Comparison of ENCODE assay signal across 32 mouse cellular contexts in the genomic region with DNA sequence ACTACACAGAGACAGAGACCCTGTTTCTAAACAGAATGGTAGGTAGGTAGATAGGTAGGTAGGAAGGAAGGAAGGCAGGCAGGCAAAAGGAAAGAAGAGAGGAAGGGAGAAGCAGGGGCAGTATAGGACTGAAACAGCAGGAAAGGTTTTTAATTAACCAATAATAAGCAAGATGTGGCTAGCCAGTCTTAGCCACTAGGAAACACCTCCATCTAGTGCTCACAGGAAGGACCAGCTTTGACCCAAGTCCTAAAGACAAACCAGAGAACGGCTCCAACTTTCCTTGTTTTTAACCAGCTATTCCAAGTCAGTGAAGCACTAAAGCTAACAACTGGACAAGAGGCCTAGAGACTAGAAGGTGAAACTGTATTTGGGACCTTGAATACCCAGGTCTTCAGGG. TPM values are rescaled to one million over a fixed set of nuclear protein-coding genes. Genes with fewer than 3 reads are reported as not detected.
DNase-seq lines count a peak whose midpoint lies in the region; ATAC-seq and TF ChIP-seq lines count a peak whose summit lies in the region.
"Had no signal": no experiment of that assay in that cellular context is flagged by ENCODE, and none has a peak within 500 bp of the region (broad histone marks: within the 10 kb centered on the region; RNA-seq: fewer than 3 reads in every experiment).

No protein-coding gene starts in this region.

- WGBS in lung, embryonic 14.5 days = 24% methylated on average over 1 of the region's 1 CpGs

- H3K4me3 ChIP-seq in gastrocnemius, adult 2 months = no peak overlapping the region
- H3K4me3 ChIP-seq in lung, embryonic 14.5 days (ENCODE audit: low read depth, low read length) = no peak overlapping the region
- H3K4me3 ChIP-seq: embryonic facial prominence, embryonic 12.5 days; kidney, embryonic 15.5 days; limb, embryonic 13.5 days; liver, embryonic 13.5 days; lung, embryonic 15.5 days; midbrain, embryonic 10.5 days; neural tube, embryonic 15.5 days had no signal

- intact Hi-C loops in gastrocnemius, adult 2 months (cut with DNase I) = no loop called here

- no peak for DNase-seq in gastrocnemius, adult 2 months
- DNase-seq in gastrocnemius, adult 8-10 months (ENCODE audit: low spot score in 2 of 2) = no peak
- DNase-seq in kidney, adult 9 months = peak; percentile 35
- no peak for DNase-seq in kidney, postnatal 4 days
- peak; percentile 46 for DNase-seq in lung, embryonic 14.5 days
- DNase-seq in lung, postnatal 14 days = no peak
- no peak for DNase-seq in thymus, postnatal 25 days
- DNase-seq: adrenal gland, adult 2 months; cerebellum, adult 11-12 months; cerebellum, postnatal 25 days; heart, postnatal 10 days; layer of hippocampus, postnatal 36 days; liver, embryonic 13.5 days; right cerebral cortex, adult 18-20 months; right cerebral cortex, postnatal 4 days; thymus, postnatal 36 days had no signal

- H3K9ac ChIP-seq in lung, embryonic 14.5 days = no peak overlapping the region
- H3K9ac ChIP-seq: embryonic facial prominence, embryonic 12.5 days; kidney, embryonic 15.5 days; limb, embryonic 13.5 days; liver, embryonic 13.5 days; lung, embryonic 15.5 days; neural tube, embryonic 15.5 days had no signal

- H3K4me2 ChIP-seq in lung, embryonic 14.5 days = no peak overlapping the region
- H3K4me2 ChIP-seq: embryonic facial prominence, embryonic 12.5 days; heart, embryonic 11.5 days; kidney, embryonic 15.5 days; limb, embryonic 13.5 days; liver, embryonic 13.5 days; lung, embryonic 15.5 days; neural tube, embryonic 15.5 days had no signal

- peaks cover 11% of the 10 kb centered on the region; the same call in 1 of the 2 replicates for H3K36me3 ChIP-seq in lung, embryonic 14.5 days (ENCODE audit: insufficient read depth)

- H3K27ac ChIP-seq in gastrocnemius, adult 2 months = no peak overlapping the region
- no peak overlapping the region for H3K27ac ChIP-seq in lung, embryonic 14.5 days (ENCODE audit: low read depth)
- H3K27ac ChIP-seq: embryonic facial prominence, embryonic 12.5 days; kidney, embryonic 15.5 days; limb, embryonic 13.5 days; liver, embryonic 13.5 days; lung, embryonic 15.5 days; midbrain, embryonic 10.5 days; neural tube, embryonic 15.5 days had no signal

- H3K4me1 ChIP-seq in lung, embryonic 14.5 days (ENCODE audit: insufficient read depth) = no peaks in the 10 kb centered on the region; the same call in 1 of the 2 replicates

- H3K9me3 ChIP-seq in lung, embryonic 14.5 days (ENCODE audit: low read depth, low read length) = no peaks in the 10 kb centered on the region
- H3K9me3 ChIP-seq: embryonic facial prominence, embryonic 12.5 days; kidney, embryonic 15.5 days; limb, embryonic 13.5 days; liver, embryonic 13.5 days; lung, embryonic 15.5 days; midbrain, embryonic 10.5 days; neural tube, embryonic 15.5 days had no signal

- peak; percentile 30; the same call in 1 of the 2 replicates for TF ChIP-seq CTCF in gastrocnemius, adult 2 months (IDR thresholded peaks at IDR 0.05)
- TF ChIP-seq CTCF in lung, embryonic 14.5 days (IDR thresholded peaks at IDR 0.05; ENCODE audit: low read depth) = peak; percentile 48

- no peaks in the 10 kb centered on the region for H3K27me3 ChIP-seq in lung, embryonic 14.5 days (ENCODE audit: insufficient read depth, low read length)
- H3K27me3 ChIP-seq: embryonic facial prominence, embryonic 12.5 days; kidney, embryonic 15.5 days; limb, embryonic 13.5 days; liver, embryonic 13.5 days; lung, embryonic 15.5 days; neural tube, embryonic 15.5 days; Patski had no signal

- no peak for ATAC-seq in lung, embryonic 14.5 days (ENCODE audit: insufficient read depth)
- ATAC-seq: Patski had no signal

RNA-seq across cellular contexts. Expression of a gene that starts 4.9 kb away (rescaled TPM):
- total RNA-seq in gastrocnemius, adult 2 months (2021) = 10 to 100 TPM; 28.1 to 30.4 TPM
- 10 to 100 TPM; 28.9 to 32.9 (median 31.3) TPM for total RNA-seq in gastrocnemius, adult 8-10 months (2022)
- polyA plus RNA-seq in lung, embryonic 14.5 days (2014; fragmentation: Nextera tagmentation; extraction: Ambion mirVana) = 50.4 and 53.0 TPM in 2 replicates

RNA-seq across cellular contexts. Expression of a gene that starts 16.2 kb away (rescaled TPM):
- not detected for total RNA-seq in gastrocnemius, adult 2 months (2021)
- total RNA-seq in gastrocnemius, adult 8-10 months (2022) = not detected
- polyA plus RNA-seq in lung, embryonic 14.5 days (2014; fragmentation: Nextera tagmentation; extraction: Ambion mirVana) = 0.38 TPM in 1 of 2 replicates, not detected in the other
- total RNA-seq: adrenal gland, adult 2 months; adrenal gland, postnatal 4 days; ES-E14; gastrocnemius, adult 18-20 months; heart, postnatal 10 days; layer of hippocampus, adult 18-20 months; layer of hippocampus, postnatal 36 days; left cerebral cortex, postnatal 25 days had no signal
- polyA plus RNA-seq: embryonic facial prominence, embryonic 12.5 days; heart, embryonic 11.5 days; hindbrain, embryonic 11.5 days; kidney, embryonic 15.5 days; limb, embryonic 13.5 days; liver, embryonic 13.5 days; midbrain, embryonic 10.5 days; stomach, embryonic 14.5 days had no signal

RNA-seq across cellular contexts. Expression of a gene that starts 24.1 kb away (rescaled TPM):
- not detected for total RNA-seq in gastrocnemius, adult 2 months (2021)
- not detected for total RNA-seq in gastrocnemius, adult 8-10 months (2022)
- polyA plus RNA-seq in lung, embryonic 14.5 days (2014; fragmentation: Nextera tagmentation; extraction: Ambion mirVana) = 0.38 TPM in 1 of 2 replicates, not detected in the other
- total RNA-seq: adrenal gland, adult 2 months; adrenal gland, postnatal 4 days; gastrocnemius, adult 18-20 months; heart, postnatal 10 days; layer of hippocampus, postnatal 36 days; left cerebral cortex, postnatal 25 days had no signal
- polyA plus RNA-seq: adrenal gland, adult 2 months; forebrain, embryonic 11.5 days; heart, embryonic 11.5 days; kidney, embryonic 15.5 days; neural tube, embryonic 15.5 days had no signal

RNA-seq across cellular contexts. Expression of a gene that starts 34.1 kb away (rescaled TPM):
- total RNA-seq in gastrocnemius, adult 2 months (2021) = not detected
- under 1 TPM in 1 of 4 experiments, not detected in 3; 0.05 TPM for total RNA-seq in gastrocnemius, adult 8-10 months (2022)
- polyA plus RNA-seq in lung, embryonic 14.5 days (2014; fragmentation: Nextera tagmentation; extraction: Ambion mirVana) = 0.32 and 0.72 TPM in 2 replicates

RNA-seq across cellular contexts. Expression of a gene that starts 44.3 kb away (rescaled TPM):
- total RNA-seq in gastrocnemius, adult 2 months (2021) = 10 to 100 TPM; 10.3 to 17.8 TPM
- 10 to 100 TPM; 15.6 to 26.7 (median 24.0) TPM for total RNA-seq in gastrocnemius, adult 8-10 months (2022)
- polyA plus RNA-seq in lung, embryonic 14.5 days (2014; fragmentation: Nextera tagmentation; extraction: Ambion mirVana) = 32.4 and 33.7 TPM in 2 replicates

Comparison
In these comparisons a context has a peak if more than half of its experiments do, and no peak if none do; other contexts are left out.
1. DNase-seq: peak in kidney, adult 9 months (single experiment) and lung, embryonic 14.5 days (single experiment); none in gastrocnemius, adult 2 months (single experiment), gastrocnemius, adult 8-10 months (0 of 2), kidney, postnatal 4 days (0 of 2), lung, postnatal 14 days (single experiment) and thymus, postnatal 25 days (single experiment).